Mouse (Mus musculus) bone marrow macrophage, adult 2 months (primary cell): ENCODE measurements around the gene Smim20.

Source experiments
- CTCF ChIP-seq: IDR thresholded peaks from 2 replicates; pipeline ENCODE4 v1.5.1; 2012; ENCODE audit warnings: low read depth, mild to moderate bottlenecking, low read length, moderate library complexity
- POLR2A ChIP-seq: IDR thresholded peaks from 2 replicates; pipeline ENCODE4 v1.6.1; 2012; ENCODE audit warnings: mild to moderate bottlenecking, low read depth, low read length, borderline replicate concordance

DNA sequence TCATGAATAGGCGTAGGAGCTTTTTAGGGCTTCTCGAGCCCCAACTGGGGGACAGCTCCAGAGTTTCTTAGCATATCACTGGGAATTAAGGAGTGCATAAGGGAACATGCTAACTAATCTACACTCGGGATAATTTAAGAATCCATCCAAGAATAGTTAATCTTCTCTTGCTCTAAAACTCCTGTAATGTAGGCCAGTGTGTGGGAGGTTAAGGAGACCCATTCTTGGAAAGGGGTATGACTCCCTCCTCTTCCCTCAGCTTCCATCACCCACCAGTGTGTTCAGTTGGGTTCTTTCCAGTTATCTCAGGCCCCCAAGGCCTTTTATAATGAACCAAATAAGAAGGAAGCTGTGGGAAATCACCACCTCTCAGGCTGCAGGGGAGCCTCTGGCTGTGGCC, 40.0 kb downstream of the Smim20 start:
- no peak for TF ChIP-seq CTCF
- no peak for TF ChIP-seq POLR2A
